Mouse (Mus musculus) spleen, postnatal 14 days (tissue): ENCODE results near the gene 4930535I16Rik.
"Not testable (repeated sequence)": the region's sequence is repeated elsewhere in the genome, so short reads cannot be mapped to it uniquely, and the experiment has no call there.

ENCODE experiments used
- DNase-seq, 2 experiments: peaks; one replicate each; pipeline ENCODE4 v3.0.0; 2021 to 2022; ENCODE audit warnings: low spot score in 2 of 2

The 4930535I16Rik gene

DNA sequence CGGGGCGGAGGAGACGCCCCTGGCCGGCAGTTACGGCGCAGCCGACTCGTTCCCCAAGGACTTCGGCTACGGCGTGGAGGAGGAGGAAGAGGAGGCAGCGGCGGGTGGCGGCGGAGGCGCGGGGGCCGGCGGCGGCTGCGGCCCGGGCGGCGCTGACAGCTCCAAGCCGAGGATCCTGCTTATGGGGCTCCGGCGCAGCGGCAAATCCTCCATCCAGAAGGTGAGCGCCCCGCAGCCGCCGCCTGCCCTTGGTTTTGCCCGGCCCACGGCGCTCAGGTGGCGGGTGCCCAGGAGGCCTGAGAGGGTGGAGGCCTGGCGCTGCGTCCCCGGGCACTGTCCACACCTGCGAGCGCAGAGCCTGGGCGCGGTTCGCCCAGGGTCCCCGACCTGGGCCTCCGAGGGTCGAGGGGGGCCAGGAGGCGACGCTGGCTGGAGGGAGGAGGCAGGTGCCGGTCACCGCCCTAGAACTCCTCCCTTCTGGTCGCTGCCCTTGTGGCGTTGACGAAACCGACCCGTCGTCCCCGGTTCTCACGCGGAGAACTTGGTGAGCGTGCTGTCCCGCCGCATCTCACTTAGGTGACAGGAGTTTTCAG is at the start of gene 4930535I16Rik:
TSS of gene 4930535I16Rik (minus strand) at position 475 of the 593 bp plus-strand sequence.
- DNase-seq: peak; percentile 17 to 25

DNA sequence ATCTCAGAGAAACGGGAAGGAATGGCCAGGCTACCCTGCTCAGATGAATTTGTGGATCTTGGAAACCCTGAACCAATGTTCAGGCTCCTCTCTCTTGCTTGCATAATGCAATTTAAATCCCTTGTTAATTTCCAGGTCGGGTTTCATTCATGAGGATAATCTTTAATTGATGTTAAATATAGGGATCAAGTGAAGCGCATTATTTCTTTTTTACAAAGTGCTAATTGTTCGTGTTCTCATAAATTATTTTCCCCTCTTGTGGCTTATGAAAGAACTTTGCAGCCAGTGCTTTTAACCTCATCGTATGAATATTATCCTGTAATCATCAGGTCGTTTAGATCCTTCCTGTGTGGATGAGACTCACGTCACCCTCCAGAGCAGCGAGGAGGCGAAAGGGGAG is 44.9 kb upstream of the 4930535I16Rik start:
- no peak for DNase-seq

- no peak for DNase-seq
Observed at GRCm38 (mm10) chr4:123960955-123961354, 43.1 kb upstream of the 4930535I16Rik start.

DNA sequence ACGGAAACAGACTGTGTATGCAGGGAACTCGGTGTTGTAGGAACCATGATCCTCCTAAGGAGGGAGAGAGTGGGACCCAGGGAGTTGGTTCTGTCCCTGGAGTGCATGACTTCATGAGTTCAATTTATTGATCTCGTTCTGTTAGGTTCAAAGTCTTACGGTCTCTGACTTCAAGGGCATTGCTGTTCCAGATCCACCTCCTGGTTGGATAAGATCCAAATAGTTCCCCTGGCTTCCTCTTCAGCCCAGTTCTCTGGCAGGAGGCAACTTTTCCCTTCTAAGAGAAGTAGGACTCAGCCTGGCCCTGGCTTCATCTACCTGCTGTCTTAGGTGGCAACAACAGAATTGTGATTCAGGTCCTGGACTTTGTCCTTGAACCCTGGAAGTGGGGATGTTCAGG is 40.1 kb upstream of the 4930535I16Rik start:
- DNase-seq: no peak

GRCm38 (mm10) chr4:123957492-123957808 is 39.6 kb upstream of the 4930535I16Rik start:
- no peak for DNase-seq

GRCm38 (mm10) chr4:123956703-123957491 is 39.1 kb upstream of the 4930535I16Rik start:
- peak; percentile 19 to 48 for DNase-seq

- DNase-seq: no peak
Observed at GRCm38 (mm10) chr4:123952059-123952458, 34.2 kb upstream of the 4930535I16Rik start.

DNA sequence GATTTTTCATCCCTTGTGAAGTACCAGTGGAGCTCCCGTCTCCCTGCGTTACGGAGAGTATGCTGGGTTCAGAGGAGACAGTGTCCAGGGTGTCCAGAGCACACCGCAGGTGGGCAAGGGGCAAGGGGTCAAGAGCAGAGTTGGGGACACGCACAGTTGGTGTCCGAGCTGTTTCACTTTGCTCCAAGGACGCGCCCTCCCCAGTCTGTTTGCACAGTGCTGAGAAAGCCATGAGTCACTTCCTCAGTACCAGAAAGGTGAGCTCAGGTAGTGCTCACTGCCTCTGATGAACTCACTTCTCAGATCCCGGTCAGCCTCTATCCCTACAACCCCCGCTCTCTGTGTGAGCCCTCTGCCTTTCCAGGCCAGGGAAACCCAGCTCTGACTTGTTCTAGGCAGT is 31.8 kb upstream of the 4930535I16Rik start:
- no peak for DNase-seq

DNA sequence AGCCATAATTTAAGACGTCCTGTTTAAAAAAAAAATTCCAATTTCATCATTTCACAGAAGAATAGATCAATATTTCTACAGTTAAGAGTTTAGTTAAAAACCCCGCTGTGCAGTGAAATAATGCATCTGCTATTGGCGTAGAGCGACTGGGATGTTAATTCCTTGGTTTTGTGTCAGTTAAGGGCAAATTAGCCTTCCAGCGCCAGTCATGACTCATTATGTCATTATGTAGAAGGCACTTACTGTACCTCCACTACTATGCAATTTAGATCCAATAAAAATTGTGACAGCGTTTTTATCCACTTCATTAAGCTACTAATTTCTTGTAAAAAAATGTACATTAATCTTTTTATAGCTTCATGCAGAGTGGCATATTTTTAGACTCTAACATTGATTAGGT is 31.1 kb upstream of the 4930535I16Rik start:
- DNase-seq: no peak

DNA sequence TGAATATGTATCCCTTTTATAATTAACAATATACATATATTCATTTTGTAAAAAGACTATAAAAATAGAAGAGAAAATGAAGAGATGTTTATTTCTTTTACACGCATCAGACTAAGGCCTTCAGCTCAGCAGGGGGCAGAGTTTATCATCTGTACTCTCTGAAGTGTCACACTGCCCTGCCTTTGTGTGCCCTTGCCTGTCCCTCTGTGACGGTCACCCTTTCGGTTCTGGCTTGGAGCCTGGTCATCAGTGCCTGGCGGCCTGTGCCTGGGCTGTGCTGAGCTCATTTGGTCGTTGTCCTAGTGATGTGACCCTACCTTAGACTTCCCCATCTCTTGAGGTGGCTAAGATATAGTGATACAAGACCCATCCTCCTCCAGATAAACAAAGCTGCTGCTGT is 29.3 kb upstream of the 4930535I16Rik start:
- no peak for DNase-seq

GRCm38 (mm10) chr4:123946701-123947100 is 28.9 kb upstream of the 4930535I16Rik start:
- DNase-seq: no peak

GRCm38 (mm10) chr4:123940878-123941277 is 23.1 kb upstream of the 4930535I16Rik start:
- not testable (repeated sequence) for DNase-seq

- peak; percentile 40 to 71 for DNase-seq
Observed at GRCm38 (mm10) chr4:123939838-123940237, 22.0 kb upstream of the 4930535I16Rik start.

DNA sequence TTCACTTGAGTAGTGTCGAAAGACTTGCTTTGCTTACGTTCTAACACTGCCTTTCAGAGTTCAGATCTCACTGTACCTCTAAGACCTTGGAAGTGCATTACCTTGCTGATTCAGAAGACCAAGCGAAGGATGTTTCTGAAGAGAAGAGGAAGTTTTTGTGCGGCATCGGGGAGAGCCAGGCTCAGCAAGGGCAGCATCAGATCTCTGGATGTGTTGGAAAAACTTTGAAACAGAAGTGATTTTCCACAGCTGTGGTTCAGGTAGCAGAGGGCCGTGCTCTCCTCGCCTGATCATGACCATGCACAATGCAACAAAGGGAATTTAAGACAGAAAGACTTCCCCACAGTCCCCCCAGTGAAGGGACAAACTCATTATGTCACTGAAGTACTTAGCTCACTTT is 18.2 kb upstream of the 4930535I16Rik start:
- DNase-seq: no peak

GRCm38 (mm10) chr4:123934306-123934705 is 16.5 kb upstream of the 4930535I16Rik start:
- no peak for DNase-seq

DNA sequence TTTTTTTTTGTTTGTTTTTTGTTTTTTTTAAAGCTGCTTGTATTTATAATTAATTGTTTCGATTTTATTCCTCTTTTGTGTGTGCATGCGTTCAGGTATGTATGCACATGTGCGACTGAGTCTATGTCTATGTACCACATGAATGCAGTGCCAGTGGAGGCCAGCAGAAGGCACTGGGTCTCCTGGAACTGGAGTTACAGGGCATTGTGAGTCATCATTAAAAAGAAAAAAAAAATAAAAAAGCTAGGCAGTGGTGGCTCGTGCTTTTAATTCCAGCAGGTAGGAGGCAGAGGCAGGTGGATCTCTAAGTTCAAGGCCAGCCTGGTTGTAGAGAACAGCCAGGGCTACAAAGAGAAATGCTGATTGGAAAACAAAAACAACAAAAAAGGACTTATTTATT is 12.2 kb upstream of the 4930535I16Rik start:
- DNase-seq: no peak

DNA sequence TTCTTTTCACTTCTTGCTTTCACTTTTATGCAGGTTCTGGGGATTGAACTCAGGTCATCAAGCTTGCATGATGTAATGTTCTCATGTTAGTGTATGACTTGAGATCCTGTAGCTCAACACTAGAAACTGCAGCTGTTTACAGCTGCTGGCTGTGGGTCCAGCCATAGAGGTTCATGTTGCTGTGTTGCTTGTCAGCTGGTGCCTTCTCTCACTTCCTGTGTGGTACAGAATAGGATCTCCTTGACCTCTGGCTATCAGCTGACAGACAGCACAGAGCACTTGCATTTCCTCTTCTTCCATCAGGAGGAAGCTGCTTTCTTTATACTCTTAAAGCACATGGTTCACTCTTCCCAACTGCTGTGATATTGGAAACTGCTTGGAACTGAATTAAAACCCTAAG is 10.1 kb upstream of the 4930535I16Rik start:
- DNase-seq: no peak

GRCm38 (mm10) chr4:123921055-123921565 is 3.3 kb upstream of the 4930535I16Rik start:
- no peak for DNase-seq

DNA sequence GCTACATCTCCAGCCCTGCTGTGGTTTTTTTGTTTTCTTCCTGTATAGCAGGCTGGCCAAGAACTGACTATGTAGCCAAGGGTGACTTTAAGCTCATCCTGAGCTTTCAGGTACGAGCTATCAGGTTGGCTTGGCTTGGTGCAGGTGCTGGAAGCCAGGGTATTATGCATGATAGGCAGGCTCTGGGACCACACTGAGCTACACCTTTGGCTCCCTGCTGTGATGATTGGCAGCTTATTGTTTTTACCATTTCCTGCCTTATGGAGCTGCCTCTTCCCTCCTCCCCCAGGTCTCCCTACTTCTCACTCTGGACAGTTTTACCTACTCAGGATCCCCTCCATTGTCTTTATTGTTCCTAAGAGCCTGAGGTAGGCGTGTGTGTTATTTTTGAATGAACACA is 1.0 kb upstream of the 4930535I16Rik start:
- no peak for DNase-seq

GRCm38 (mm10) chr4:123916748-123917547 is 874 bp downstream of the 4930535I16Rik start, which contains the start of gene Rragc:
TSS of gene Rragc (plus strand) at chr4:123917446.
- peak; percentile 100 for DNase-seq

DNA sequence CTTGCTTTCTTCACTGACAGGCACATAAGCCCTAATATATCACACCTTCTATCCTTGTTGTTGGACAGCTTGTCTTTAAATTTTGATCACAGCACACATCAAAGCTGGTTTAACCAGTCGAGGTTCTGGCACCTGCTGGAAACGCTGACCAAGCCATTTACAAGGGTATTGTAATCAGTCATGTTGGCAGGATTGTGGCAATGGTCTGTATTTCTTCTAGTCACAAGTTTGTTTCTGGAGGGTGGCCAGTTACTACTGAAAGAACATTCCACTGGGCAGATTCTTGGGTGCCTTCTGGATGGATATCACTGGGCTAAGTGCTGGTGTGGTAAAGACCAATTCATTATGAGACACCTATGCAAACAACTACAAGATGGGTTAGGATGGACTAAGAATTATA is 5.4 kb downstream of the 4930535I16Rik start:
- no peak for DNase-seq

- no peak for DNase-seq
Observed at GRCm38 (mm10) chr4:123911503-123911902, 6.3 kb downstream of the 4930535I16Rik start.
